Mouse (Mus musculus) intestine, postnatal 0 days (tissue): Measurements from ENCODE around the gene Erich4. TPM values are rescaled to one million over a fixed set of nuclear protein-coding genes. Genes with fewer than 3 reads are reported as not detected.
A peak's percentile ranks its signal among the peaks of the same experiment; 100 is the strongest.

Source experiments
- ATAC-seq: fragments of 200-750 bp; cut with Nextera tagmentation; 2 replicates; pipeline ENCODE4 v1.8.0; 2017; ENCODE audit warnings: mild to moderate bottlenecking, moderate TSS enrichment, moderate library complexity
- H3K27ac ChIP-seq: fragments of 300-500 bp; sonication (generic); 2 replicates; pipeline ENCODE4 v1.5.1; 2014; ENCODE audit warnings: mild to moderate bottlenecking, low read depth, low read length, moderate library complexity
- H3K27me3 ChIP-seq: fragments of 300-500 bp; sonication (generic); replicated peaks from 2 replicates; pipeline ENCODE4 v1.6.1; 2014; ENCODE audit warnings: low read length, mixed read lengths; ENCODE audit not compliant: control insufficient read depth, insufficient read depth
- H3K36me3 ChIP-seq: fragments of 300-500 bp; sonication (generic); 2 replicates; pipeline ENCODE4 v1.6.1; 2014; ENCODE audit warnings: mild to moderate bottlenecking, moderate library complexity; ENCODE audit not compliant: control insufficient read depth, insufficient read depth
- H3K4me1 ChIP-seq: fragments of 300-500 bp; sonication (generic); replicated peaks from 2 replicates; pipeline ENCODE4 v1.6.1; 2014; ENCODE audit warnings: antibody characterized with exemption, low read length, mixed read lengths; ENCODE audit not compliant: control insufficient read depth, insufficient read depth
- H3K4me2 ChIP-seq: fragments of 300-500 bp; sonication (generic); replicated peaks from 2 replicates; pipeline ENCODE4 v1.6.1; 2014; ENCODE audit warnings: low read depth, mild to moderate bottlenecking, moderate library complexity
- H3K4me3 ChIP-seq: fragments of 300-500 bp; sonication (generic); 2 replicates; pipeline ENCODE4 v1.5.1; 2014; ENCODE audit warnings: low read depth, low read length
- H3K9ac ChIP-seq: fragments of 300-500 bp; sonication (generic); 2 replicates; pipeline ENCODE4 v1.6.1; 2014; ENCODE audit warnings: mild to moderate bottlenecking, low read depth, low read length
- H3K9me3 ChIP-seq: fragments of 300-500 bp; sonication (generic); 2 replicates; pipeline ENCODE4 v1.6.1; 2016; ENCODE audit warnings: mixed run types; ENCODE audit not compliant: control insufficient read depth
- CTCF ChIP-seq: sonication (generic); IDR thresholded peaks from 2 replicates; pipeline ENCODE4 v1.5.1; 2016; ENCODE audit warnings: low read depth, mild to moderate bottlenecking, control low read depth, antibody characterized with exemption, moderate library complexity
- WGBS: fragments of 180-500 bp; shearing (Covaris S2); extraction: QIAGEN DNeasy Blood & Tissue Kit; methylation state at CpG from one replicate; pipeline ENCODE4 v1.1.7; 2014; 5-methylcytosine and 5-hydroxymethylcytosine counted together
- polyA plus RNA-seq: library from polyadenylated mRNA; unstranded; fragments of >200 nt; fragmentation: Nextera tagmentation; extraction: Ambion mirVana; gene quantifications from 2 replicates; pipeline ENCODE4 v1.2.1, GENCODE M21; 2015

Erich4 gene
- polyA plus RNA-seq, 1 experiment from 2014 or later: 117 TPM

GRCm38 (mm10) chr7:25625594-25626250 is 10.0 kb upstream of the Erich4 start:
- H3K36me3 ChIP-seq: peaks cover 55% of the 10 kb centered on the region
- 79% methylated on average over 10 of the region's 10 CpGs for WGBS
- no peaks in the 10 kb centered on the region for H3K27me3 ChIP-seq
- H3K9me3 ChIP-seq: no peaks in the 10 kb centered on the region
- peak; percentile 66 for TF ChIP-seq CTCF
- H3K4me1 ChIP-seq: peaks cover 7% of the 10 kb centered on the region; the same call in 1 of the 2 replicates
- H3K27ac ChIP-seq: no peak overlapping the region
- H3K4me3 ChIP-seq: no peak overlapping the region
- H3K4me2 ChIP-seq: no peak overlapping the region
- H3K9ac ChIP-seq: no peak overlapping the region
- ATAC-seq: no peak

GRCm38 (mm10) chr7:25624851-25625250 is 9.2 kb upstream of the Erich4 start:
- WGBS: 64% methylated on average over 5 of the region's 5 CpGs

GRCm38 (mm10) chr7:25623857-25624370 is 8.2 kb upstream of the Erich4 start:
- WGBS: 91% methylated on average over 11 of the region's 11 CpGs
- TF ChIP-seq CTCF: no peak
- H3K27ac ChIP-seq: no peak overlapping the region

More at GRCm38 (mm10) chr7:25624851-25625250, 9.2 kb upstream of the Erich4 start:
- no peak overlapping the region for H3K4me3 ChIP-seq
- H3K36me3 ChIP-seq: peaks cover 47% of the 10 kb centered on the region
- no peak for TF ChIP-seq CTCF
- H3K9ac ChIP-seq: no peak overlapping the region
- H3K27me3 ChIP-seq: no peaks in the 10 kb centered on the region
- peaks cover 7% of the 10 kb centered on the region; the same call in 1 of the 2 replicates for H3K4me1 ChIP-seq
- no peak for ATAC-seq
- no peaks in the 10 kb centered on the region for H3K9me3 ChIP-seq
- no peak overlapping the region for H3K4me2 ChIP-seq
- H3K27ac ChIP-seq: no peak overlapping the region

GRCm38 (mm10) chr7:25620751-25621150 is 5.1 kb upstream of the Erich4 start:
- H3K27me3 ChIP-seq: no peaks in the 10 kb centered on the region
- H3K36me3 ChIP-seq: peaks cover 46% of the 10 kb centered on the region
- TF ChIP-seq CTCF: no peak
- H3K27ac ChIP-seq: no peak overlapping the region
- 92% methylated on average over 11 of the region's 11 CpGs for WGBS
- peaks cover 6% of the 10 kb centered on the region; the same call in 1 of the 2 replicates for H3K4me1 ChIP-seq
- H3K4me3 ChIP-seq: no peak overlapping the region
- no peaks in the 10 kb centered on the region for H3K9me3 ChIP-seq
- no peak overlapping the region for H3K4me2 ChIP-seq
- no peak overlapping the region for H3K9ac ChIP-seq
- no peak for ATAC-seq

More at GRCm38 (mm10) chr7:25623857-25624370, 8.2 kb upstream of the Erich4 start:
- H3K4me2 ChIP-seq: no peak overlapping the region
- no peak overlapping the region for H3K4me3 ChIP-seq
- no peak overlapping the region for H3K9ac ChIP-seq
- H3K36me3 ChIP-seq: peaks cover 46% of the 10 kb centered on the region
- H3K27me3 ChIP-seq: no peaks in the 10 kb centered on the region
- ATAC-seq: no peak
- H3K9me3 ChIP-seq: no peaks in the 10 kb centered on the region
- H3K4me1 ChIP-seq: peaks cover 7% of the 10 kb centered on the region; the same call in 1 of the 2 replicates

- Histone ChIP-seq H3K27me3 (no peaks in the 10 kb centered on the region), H3K9me3 (no peaks in the 10 kb centered on the region), H3K36me3 (peaks cover 42% of the 10 kb centered on the region), H3K9ac (no peak overlapping the region), H3K27ac (no peak overlapping the region), H3K4me2 (peak overlapping the region; percentile 73; the same call in 1 of the 2 replicates), H3K4me3 (no peak overlapping the region), H3K4me1 (peaks cover 6% of the 10 kb centered on the region)
- no peak for TF ChIP-seq CTCF
- no peak for ATAC-seq
- 89% methylated on average over 5 of the region's 5 CpGs for WGBS
Observed at GRCm38 (mm10) chr7:25620101-25620500, 4.4 kb upstream of the Erich4 start.

- peaks cover 6% of the 10 kb centered on the region for H3K4me1 ChIP-seq
- peak overlapping the region; percentile 73 for H3K4me2 ChIP-seq
- H3K9ac ChIP-seq: peak overlapping the region; percentile 56
- H3K27ac ChIP-seq: peak overlapping the region; percentile 51; the same call in 1 of the 2 replicates
- H3K36me3 ChIP-seq: peaks cover 37% of the 10 kb centered on the region
- no peak for TF ChIP-seq CTCF
- no peaks in the 10 kb centered on the region for H3K9me3 ChIP-seq
- no peaks in the 10 kb centered on the region for H3K27me3 ChIP-seq
- WGBS: 12% methylated on average over 5 of the region's 5 CpGs
- H3K4me3 ChIP-seq: peak overlapping the region; percentile 68
- ATAC-seq: no peak
Observed at GRCm38 (mm10) chr7:25619722-25619991, 4.0 kb upstream of the Erich4 start.
